Mouse (Mus musculus) liver, adult 2 months (tissue): ENCODE results near the gene Mitd1. TPM values are rescaled to one million over a fixed set of nuclear protein-coding genes. Genes with fewer than 3 reads are reported as not detected.

Experiments used
- DNase-seq: peaks from one replicate; pipeline ENCODE4 v3.0.0-alpha.2; 2011; ENCODE audit warnings: low read depth, low spot score; ENCODE audit errors: extremely low read depth
- H3K27ac ChIP-seq: fragments of 200-500 bp; replicated peaks from 2 replicates; pipeline ENCODE4 v1.5.1; 2012; ENCODE audit warnings: low read depth, mild to moderate bottlenecking, control low read depth, inconsistent platforms, low read length; ENCODE audit not compliant: insufficient read depth
- H3K27me3 ChIP-seq: fragments of 200-500 bp; 2 replicates; pipeline ENCODE4 v1.6.1; 2012; ENCODE audit warnings: mild to moderate bottlenecking, moderate library complexity, low read length, inconsistent platforms; ENCODE audit not compliant: control insufficient read depth, insufficient read depth
- H3K36me3 ChIP-seq: fragments of 200-500 bp; 2 replicates; pipeline ENCODE4 v1.6.1; 2012; ENCODE audit warnings: low read length, inconsistent platforms; ENCODE audit not compliant: control insufficient read depth, insufficient read depth
- H3K4me1 ChIP-seq: fragments of 200-500 bp; 2 replicates; pipeline ENCODE4 v1.6.1; 2011; ENCODE audit warnings: low read length; ENCODE audit not compliant: control insufficient read depth, insufficient read depth
- H3K4me3 ChIP-seq: fragments of 200-500 bp; 2 replicates; pipeline ENCODE4 v1.5.1; 2011; ENCODE audit warnings: low read depth, mild to moderate bottlenecking, control low read depth, low read length, moderate library complexity; ENCODE audit not compliant: insufficient read depth
- H3K79me2 ChIP-seq: fragments of 200-500 bp; 2 replicates; pipeline ENCODE4 v1.6.1; 2012; ENCODE audit warnings: inconsistent platforms, mild to moderate bottlenecking, low read length, moderate library complexity; ENCODE audit not compliant: control insufficient read depth, insufficient read depth
- H3K9ac ChIP-seq: fragments of 200-500 bp; 2 replicates; pipeline ENCODE4 v1.6.1; 2012; ENCODE audit warnings: low read depth, mild to moderate bottlenecking, control low read depth, inconsistent platforms, low read length
- CTCF ChIP-seq: fragments of 200-500 bp; IDR thresholded peaks from 2 replicates; pipeline ENCODE4 v1.5.1; 2011; ENCODE audit warnings: low read depth, low read length, control low read depth
- POLR2A ChIP-seq: fragments of 200-500 bp; IDR thresholded peaks from 2 replicates; pipeline ENCODE4 v1.6.1; 2011; ENCODE audit warnings: low read length, control low read depth; ENCODE audit not compliant: insufficient read depth; ENCODE audit errors: extremely low read depth
- WGBS: fragments of 180-500 bp; shearing (Covaris S2); methylation state at CpG from one replicate; pipeline ENCODE4 v1.1.7; 2018; 5-methylcytosine and 5-hydroxymethylcytosine counted together
- polyA plus RNA-seq: library from polyadenylated mRNA; depleted of rRNA; stranded (reverse); fragments of >200 nt; gene quantifications from 2 replicates; pipeline ENCODE4 v1.2.3, GENCODE M21; 2012; rRNA removed
- total RNA-seq: library from RNA; depleted of rRNA; stranded (reverse); fragments of >200 nt; gene quantifications from 2 replicates; pipeline ENCODE4 v1.2.3, GENCODE M21; 2014; rRNA removed

The Mitd1 gene
- total RNA-seq (8.6 and 10.7 TPM in 2 replicates), polyA plus RNA-seq (3.5 and 4.6 TPM in 2 replicates)

- H3K36me3 ChIP-seq, result peaks cover 9% of the 10 kb centered on the region; the same call in 1 of the 2 replicates
- TF ChIP-seq POLR2A (peak; percentile 46; the same call in 1 of the 2 replicates), CTCF (no peak)
- H3K79me2 ChIP-seq, result peaks cover 21% of the 10 kb centered on the region; the same call in 1 of the 2 replicates
- H3K27me3 ChIP-seq, result no peaks in the 10 kb centered on the region
- peak within 1 kb of the TSS; percentile 71 for H3K4me3 ChIP-seq
- WGBS, result under 1% methylated on average over 41 of the region's 41 CpGs
- H3K9ac ChIP-seq, result peak within 1 kb of the TSS; percentile 79
- peak; percentile 89 for DNase-seq
- H3K27ac ChIP-seq, result peak within 1 kb of the TSS; percentile 86
- peaks cover 13% of the 10 kb centered on the region; the same call in 1 of the 2 replicates for H3K4me1 ChIP-seq
Observed at GRCm38 (mm10) chr1:37890025-37890652, at the start of gene Mitd1, which contains the start of gene Mrpl30. Gene Mitd1 (minus strand): TSS chr1:37890411. Gene Mrpl30 (plus strand): TSS chr1:37890477.

DNA sequence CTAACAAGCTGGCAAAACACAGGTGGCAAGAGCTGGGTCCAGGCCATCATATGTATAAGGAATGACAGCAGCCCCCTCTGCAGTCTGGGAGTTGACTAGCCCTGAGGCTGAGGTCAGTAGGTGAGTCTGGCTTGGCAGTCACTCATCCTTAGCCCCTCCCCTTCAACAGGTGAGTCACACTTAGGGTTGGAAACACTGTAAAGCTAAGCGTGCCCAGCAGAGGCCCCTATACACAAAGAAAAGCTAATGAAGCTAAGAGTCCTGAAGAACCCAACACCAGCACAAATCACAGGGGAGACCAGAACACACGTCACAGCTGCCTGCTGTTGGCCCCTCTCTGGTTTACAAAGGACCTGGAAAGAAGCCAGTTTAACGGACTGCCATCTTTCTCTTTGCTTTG lies 41.6 kb upstream of the Mitd1 start:
- no peaks in the 10 kb centered on the region for H3K27me3 ChIP-seq
- no peak overlapping the region for H3K27ac ChIP-seq
- H3K9ac ChIP-seq, result no peak overlapping the region
- no peaks in the 10 kb centered on the region for H3K4me1 ChIP-seq
- H3K36me3 ChIP-seq, result no peaks in the 10 kb centered on the region
- TF ChIP-seq CTCF (no peak), POLR2A (no peak)
- H3K4me3 ChIP-seq, result no peak overlapping the region
- no peak for DNase-seq
- H3K79me2 ChIP-seq, result no peaks in the 10 kb centered on the region
- WGBS, result 29% methylated on average over 3 of the region's 3 CpGs

- H3K27me3 ChIP-seq, result no peaks in the 10 kb centered on the region
- H3K36me3 ChIP-seq, result no peaks in the 10 kb centered on the region
- H3K27ac ChIP-seq, result no peak overlapping the region
- no peak overlapping the region for H3K9ac ChIP-seq
- no peaks in the 10 kb centered on the region for H3K79me2 ChIP-seq
- H3K4me1 ChIP-seq, result no peaks in the 10 kb centered on the region
- no peak overlapping the region for H3K4me3 ChIP-seq
- DNase-seq, result no peak
- WGBS, result 68% methylated on average over 8 of the region's 8 CpGs
- no peak for TF ChIP-seq POLR2A
- no peak for TF ChIP-seq CTCF
Observed at GRCm38 (mm10) chr1:37925971-37926370, 35.8 kb upstream of the Mitd1 start.

DNA sequence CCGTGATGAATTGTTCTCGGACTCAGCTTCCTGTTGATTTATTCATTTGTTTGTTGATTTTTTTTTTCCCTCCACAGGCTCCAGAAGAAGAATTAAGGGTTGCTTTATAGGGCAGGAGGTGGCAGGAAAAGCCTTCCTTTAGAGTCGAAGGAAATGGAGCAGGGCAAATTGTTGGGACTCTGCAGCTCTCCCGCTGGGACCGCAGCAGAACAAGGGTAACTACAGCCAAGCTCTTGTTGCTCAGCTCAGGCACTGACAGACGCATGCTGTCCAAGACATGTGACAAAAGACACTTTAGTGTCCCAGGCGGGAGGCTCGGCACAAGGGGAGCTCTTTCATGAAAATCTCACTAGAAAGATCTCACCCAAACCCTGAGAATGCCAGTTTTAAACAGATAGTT lies 32.3 kb upstream of the Mitd1 start:
- H3K4me1 ChIP-seq, result no peaks in the 10 kb centered on the region
- no peak overlapping the region for H3K4me3 ChIP-seq
- 70% methylated on average over 8 of the region's 8 CpGs for WGBS
- H3K27me3 ChIP-seq, result no peaks in the 10 kb centered on the region
- H3K79me2 ChIP-seq, result no peaks in the 10 kb centered on the region
- H3K36me3 ChIP-seq, result no peaks in the 10 kb centered on the region
- DNase-seq, result no peak
- TF ChIP-seq POLR2A (no peak), CTCF (no peak)
- H3K27ac ChIP-seq, result no peak overlapping the region
- no peak overlapping the region for H3K9ac ChIP-seq

DNA sequence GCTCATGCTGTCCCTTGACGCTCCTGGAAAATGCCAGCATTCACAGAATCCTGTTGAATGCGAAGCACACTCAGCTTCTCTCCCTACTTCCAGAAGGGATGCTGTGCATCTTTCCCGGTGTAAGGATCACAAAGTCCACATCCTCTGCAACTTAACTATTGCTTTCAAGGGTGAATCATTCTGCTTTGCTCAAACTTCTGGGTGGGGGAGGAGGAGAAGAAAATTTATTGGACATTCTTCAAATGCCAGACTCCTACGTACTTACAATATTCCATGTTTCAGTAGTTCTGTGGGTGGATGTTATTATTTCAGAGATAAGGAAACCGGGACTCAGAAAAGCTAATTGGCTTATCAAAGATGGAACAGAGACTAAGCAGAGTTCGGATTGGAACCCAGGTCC lies 27.9 kb upstream of the Mitd1 start:
- Histone ChIP-seq H3K9ac (no peak overlapping the region), H3K4me3 (no peak overlapping the region), H3K27ac (no peak overlapping the region), H3K79me2 (no peaks in the 10 kb centered on the region), H3K4me1 (no peaks in the 10 kb centered on the region), H3K27me3 (no peaks in the 10 kb centered on the region), H3K36me3 (no peaks in the 10 kb centered on the region)
- 73% methylated on average over 6 of the region's 6 CpGs for WGBS
- no peak for DNase-seq
- TF ChIP-seq POLR2A, result no peak
- TF ChIP-seq CTCF, result no peak

- Histone ChIP-seq H3K79me2 (no peaks in the 10 kb centered on the region), H3K4me3 (no peak overlapping the region), H3K4me1 (no peaks in the 10 kb centered on the region), H3K27me3 (no peaks in the 10 kb centered on the region), H3K36me3 (no peaks in the 10 kb centered on the region), H3K27ac (no peak overlapping the region), H3K9ac (no peak overlapping the region)
- 64% methylated on average over 13 of the region's 13 CpGs for WGBS
- TF ChIP-seq CTCF (no peak), POLR2A (no peak)
- no peak for DNase-seq
Observed at GRCm38 (mm10) chr1:37917666-37918065, 27.5 kb upstream of the Mitd1 start.
